8 mouse cellular contexts compared by ENCODE assay signal in genomic region chr7:118994231-118994842, GRCm38 (mm10). TPM values are rescaled to one million over a fixed set of nuclear protein-coding genes. Genes with fewer than 3 reads are reported as not detected.
DNase-seq lines count a peak whose midpoint lies in the region; ATAC-seq lines count a peak whose summit lies in the region.

No protein-coding gene starts in this region.

- DNase-seq in adrenal gland, adult 8-10 months = peak; percentile 46
- no peak for DNase-seq in adrenal gland, postnatal 10 days
- DNase-seq in urinary bladder, postnatal 25 days (ENCODE audit: low spot score) = peak; percentile 19
- DNase-seq in urinary bladder, postnatal 14 days (ENCODE audit: low spot score) = no peak
- peak; percentile 25 to 28 for DNase-seq in heart, postnatal 14 days
- DNase-seq in splenic B cell, adult 2 months (ENCODE audit: low read depth, low spot score) = peak; percentile 2
- no peak for DNase-seq in adipocyte (ENCODE audit: low spot score)

- intact Hi-C loops in heart, postnatal 14 days (cut with DNase I) = loop anchor here (2.0 to 10.0 kb wide), 3 partner anchors 70 to 867 kb away; partner anchors contain the start of genes Arl6ip1 and Tmc5

- ATAC-seq in liver, embryonic 12.5 days = peak; percentile 18; the same call in 1 of the 2 replicates

- peaks cover 59% of the 10 kb centered on the region for H3K27me3 ChIP-seq in liver, embryonic 12.5 days (replicated peaks)
- H3K27me3 ChIP-seq in splenic B cell, adult 2 months (ENCODE audit: control insufficient read depth, insufficient read depth, low read length, poor library complexity, severe bottlenecking) = peaks cover 1% of the 10 kb centered on the region; the same call in 1 of the 2 replicates

- 3% methylated on average over 21 of the region's 21 CpGs for WGBS in liver, embryonic 12.5 days (ENCODE audit: insufficient replicate concordance)

- H3K27ac ChIP-seq in liver, embryonic 12.5 days = no peak overlapping the region

- no peaks in the 10 kb centered on the region for H3K9me3 ChIP-seq in liver, embryonic 12.5 days (replicated peaks)

- peak overlapping the region; percentile 49 for H3K4me3 ChIP-seq in liver, embryonic 12.5 days

- peaks cover 17% of the 10 kb centered on the region for H3K4me1 ChIP-seq in liver, embryonic 12.5 days

- H3K36me3 ChIP-seq in liver, embryonic 12.5 days = no peaks in the 10 kb centered on the region
- H3K36me3 ChIP-seq in splenic B cell, adult 2 months (ENCODE audit: control insufficient read depth, insufficient read depth, low read length, poor library complexity, severe bottlenecking) = no peaks in the 10 kb centered on the region

- H3K9ac ChIP-seq in liver, embryonic 12.5 days = peak overlapping the region; percentile 53

- peak overlapping the region; percentile 71 for H3K4me2 ChIP-seq in liver, embryonic 12.5 days

RNA-seq across cellular contexts. Expression of gene Gprc5b, which starts 0.7 kb away (rescaled TPM):
- 100 to 1,000 TPM; 139 to 182 (median 170) TPM for total RNA-seq in adrenal gland, adult 8-10 months (2022)
- total RNA-seq in adrenal gland, postnatal 10 days (2021) = 10 to 100 TPM; 67.5 to 67.8 TPM
- 10 to 100 TPM; 17.8 to 20.4 TPM for total RNA-seq in heart, postnatal 14 days (2021)
- 0.46 and 0.73 TPM in 2 replicates for polyA plus RNA-seq in liver, embryonic 12.5 days (2016; fragmentation: Nextera tagmentation; extraction: Ambion mirVana)

Comparison
In these comparisons a context has a peak if more than half of its experiments do, and no peak if none do; other contexts are left out.
1. DNase-seq: peak in adrenal gland, adult 8-10 months (single experiment), urinary bladder, postnatal 25 days (single experiment), heart, postnatal 14 days (2 of 2) and splenic B cell, adult 2 months (single experiment); none in adrenal gland, postnatal 10 days (single experiment), urinary bladder, postnatal 14 days (single experiment) and adipocyte (single experiment).